Mouse (Mus musculus) midbrain, embryonic 11.5 days (tissue): ENCODE results near the gene Serpina1a. TPM values are rescaled to one million over a fixed set of nuclear protein-coding genes. Genes with fewer than 3 reads are reported as not detected.
"Not testable (repeated sequence)": the region's sequence is repeated elsewhere in the genome, so short reads cannot be mapped to it uniquely, and the experiment has no call there.

ENCODE experiments used
- ATAC-seq: fragments of 200-750 bp; cut with Nextera tagmentation; 2 replicates; pipeline ENCODE4 v1.8.0; 2017; ENCODE audit warnings: moderate TSS enrichment, moderate library complexity; ENCODE audit not compliant: low FRiP score
- DNase-seq: peaks from one replicate; pipeline ENCODE4 v3.0.0; 2015; ENCODE audit warnings: low spot score; ENCODE audit errors: missing footprints
- H3K27ac ChIP-seq: fragments of 300-500 bp; sonication (generic); 2 replicates; pipeline ENCODE4 v1.5.1; 2014; ENCODE audit warnings: low read depth, low read length
- H3K27me3 ChIP-seq: fragments of 300-500 bp; sonication (generic); 2 replicates; pipeline ENCODE4 v1.6.1; 2014; ENCODE audit warnings: mild to moderate bottlenecking, low read length, moderate library complexity, mixed read lengths; ENCODE audit not compliant: control insufficient read depth, insufficient read depth
- H3K36me3 ChIP-seq: fragments of 300-500 bp; sonication (generic); 2 replicates; pipeline ENCODE4 v1.6.1; 2014; ENCODE audit warnings: mild to moderate bottlenecking, low read length, moderate library complexity, mixed read lengths; ENCODE audit not compliant: control insufficient read depth, insufficient read depth
- H3K4me1 ChIP-seq: fragments of 300-500 bp; sonication (generic); 2 replicates; pipeline ENCODE4 v1.6.1; 2014; ENCODE audit warnings: low read length; ENCODE audit not compliant: control insufficient read depth, insufficient read depth
- H3K4me2 ChIP-seq: fragments of 300-500 bp; sonication (generic); 2 replicates; pipeline ENCODE4 v1.6.1; 2014; ENCODE audit warnings: mild to moderate bottlenecking, moderate library complexity
- H3K4me3 ChIP-seq: fragments of 300-500 bp; sonication (generic); 2 replicates; pipeline ENCODE4 v1.5.1; 2014; ENCODE audit warnings: low read depth, low read length
- H3K9ac ChIP-seq: fragments of 300-500 bp; sonication (generic); 2 replicates; pipeline ENCODE4 v1.6.1; 2014; ENCODE audit warnings: low read length
- H3K9me3 ChIP-seq: fragments of 300-500 bp; sonication (generic); 2 replicates; pipeline ENCODE4 v1.6.1; 2016; ENCODE audit warnings: low read length; ENCODE audit not compliant: control insufficient read depth
- WGBS: fragments of 180-500 bp; shearing (Covaris S2); extraction: QIAGEN DNeasy Blood & Tissue Kit; methylation state at CpG from one replicate; pipeline ENCODE4 v1.1.7; 2014; 5-methylcytosine and 5-hydroxymethylcytosine counted together
- polyA plus RNA-seq: library from polyadenylated mRNA; unstranded; fragments of >200 nt; fragmentation: Nextera tagmentation; extraction: Ambion mirVana; gene quantifications from 2 replicates; pipeline ENCODE4 v1.2.1, GENCODE M21; 2014

The Serpina1a gene
- polyA plus RNA-seq, 1 experiment from 2014 or later = not detected

GRCm38 (mm10) chr12:103853032-103853431, 10.3 kb downstream of the Serpina1a start:
- H3K9ac ChIP-seq, DNase-seq, H3K27me3 ChIP-seq, H3K9me3 ChIP-seq, H3K4me2 ChIP-seq, H3K36me3 ChIP-seq, H3K27ac ChIP-seq, ATAC-seq, H3K4me1 ChIP-seq, H3K4me3 ChIP-seq: not testable (repeated sequence)
- 80% methylated on average over 2 of the region's 2 CpGs for WGBS

- H3K9me3 ChIP-seq, H3K4me3 ChIP-seq, H3K27ac ChIP-seq: not testable (repeated sequence)
These were observed 33.1 kb downstream of the Serpina1a start, which contains the start of gene Serpina1b for GRCm38 (mm10) chr12:103830273-103830672. Gene Serpina1b (minus strand): TSS chr12:103830373.

GRCm38 (mm10) chr12:103827661-103828372, 35.5 kb downstream of the Serpina1a start:
- WGBS = 85% methylated on average over 6 of the region's 6 CpGs
- H3K9me3 ChIP-seq, H3K9ac ChIP-seq, ATAC-seq, H3K27ac ChIP-seq, H3K36me3 ChIP-seq, H3K4me1 ChIP-seq, DNase-seq, H3K4me2 ChIP-seq, H3K27me3 ChIP-seq, H3K4me3 ChIP-seq: not testable (repeated sequence)

More at GRCm38 (mm10) chr12:103830273-103830672, 33.1 kb downstream of the Serpina1a start, which contains the start of gene Serpina1b:
- not testable (repeated sequence) for H3K36me3 ChIP-seq, H3K9ac ChIP-seq, H3K4me1 ChIP-seq, H3K4me2 ChIP-seq, DNase-seq, H3K27me3 ChIP-seq, ATAC-seq
- 79% methylated on average over 4 of the region's 4 CpGs for WGBS

GRCm38 (mm10) chr12:103823826-103824225, 39.5 kb downstream of the Serpina1a start:
- not testable (repeated sequence) for H3K4me2 ChIP-seq

More at GRCm38 (mm10) chr12:103823826-103824225, 39.5 kb downstream of the Serpina1a start:
- not testable (repeated sequence) for DNase-seq, H3K4me3 ChIP-seq, H3K9ac ChIP-seq, H3K4me1 ChIP-seq, H3K27me3 ChIP-seq, H3K9me3 ChIP-seq, ATAC-seq, H3K27ac ChIP-seq, H3K36me3 ChIP-seq
- WGBS = 80% methylated on average over 5 of the region's 5 CpGs

Other genes starting within 250 kb of the Serpina1a start
- not detected in 2 replicates for gene Serpina10, start 232.1 kb downstream of the Serpina1a start, polyA plus RNA-seq
- not detected in 2 replicates for gene Serpina6, start 206.3 kb downstream of the Serpina1a start, polyA plus RNA-seq
- not detected in 2 replicates for gene Serpina16, start 187.4 kb downstream of the Serpina1a start, polyA plus RNA-seq
- not detected in 2 replicates for gene Serpina1f, start 168.0 kb downstream of the Serpina1a start, polyA plus RNA-seq
- gene Serpina1d, start 90.0 kb downstream of the Serpina1a start, polyA plus RNA-seq = not detected in 2 replicates
- gene Serpina1b, start 33.2 kb downstream of the Serpina1a start, polyA plus RNA-seq = not detected in 2 replicates
- not detected in 2 replicates for gene Serpina1c, start 41.3 kb upstream of the Serpina1a start, polyA plus RNA-seq
- gene Serpina1e, start 95.4 kb upstream of the Serpina1a start, polyA plus RNA-seq = not detected in 2 replicates
- gene Serpina11, start 126.4 kb upstream of the Serpina1a start, polyA plus RNA-seq = not detected in 2 replicates
- gene Serpina9, start 150.2 kb upstream of the Serpina1a start, polyA plus RNA-seq = not detected in 2 replicates
- gene Serpina12, start 180.9 kb upstream of the Serpina1a start, polyA plus RNA-seq = not detected in 2 replicates
- not detected in 2 replicates for gene Serpina5, start 237.6 kb upstream of the Serpina1a start, polyA plus RNA-seq
- gene Serpina3a, start 249.2 kb upstream of the Serpina1a start, polyA plus RNA-seq = not detected in 2 replicates